Mouse (Mus musculus): Measurements from ENCODE around the gene Sox3. TPM values are rescaled to one million over a fixed set of nuclear protein-coding genes. Genes with fewer than 3 reads are reported as not detected.

The Sox3 gene
- total RNA-seq, 1 experiment = 2.1 TPM

DNA sequence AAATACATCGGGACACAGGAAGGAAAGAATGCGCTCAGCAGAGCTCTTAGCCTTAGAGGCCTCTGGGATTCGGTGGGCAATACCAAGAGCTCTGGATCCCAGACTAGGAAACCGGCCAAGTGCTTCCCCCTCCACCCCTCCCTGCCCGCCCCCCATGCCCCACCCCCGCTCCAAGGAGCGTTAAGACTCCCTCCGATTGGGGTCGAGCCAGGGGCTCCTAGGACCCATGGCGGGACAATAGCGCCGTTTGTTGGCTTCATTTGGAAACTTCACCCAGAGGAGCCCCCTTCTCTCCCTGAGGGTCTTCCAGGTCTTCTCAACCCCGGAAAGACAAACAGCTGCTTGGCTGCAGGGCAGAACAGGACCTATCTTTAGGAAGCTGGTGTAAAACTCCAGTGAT, 3.1 kb upstream of the Sox3 start:
- Histone ChIP-seq H3K9ac (ENCODE audit: insufficient read depth, low read depth, low read length, poor library complexity, severe bottlenecking) (no peak overlapping the region), H3K4me3 (ENCODE audit: insufficient read depth in 1 of 2, low read depth in 1 of 2, low read length in 2 of 2, poor library complexity in 1 of 2, severe bottlenecking in 1 of 2) (no peak overlapping the region), H3K9me3 (ENCODE audit: control insufficient read depth, insufficient read depth, low read depth, low read length) (no peaks in the 10 kb centered on the region), H3K27ac (ENCODE audit: insufficient read depth, low read depth, low read length, poor library complexity, severe bottlenecking) (no peak overlapping the region), H3K4me1 (ENCODE audit: control insufficient read depth in 2 of 2, insufficient read depth in 2 of 2, low read length in 2 of 2, poor library complexity in 1 of 2) (peaks cover 0 to 3% of the 10 kb centered on the region in 2 experiments; a peak in 1 of 4 replicates), H3K36me3 (ENCODE audit: control insufficient read depth, insufficient read depth, low read length, poor library complexity, severe bottlenecking) (no peaks in the 10 kb centered on the region)
- in situ Hi-C loops (cut with MboI; ENCODE audit: low sequenced_read_pairs in 2 of 2, unreplicated experiment in 2 of 2) = loop anchor here in 1 of 2 experiments (10.0 kb wide), 1 partner anchor 391 kb away; no protein-coding TSS in a partner anchor
- TF ChIP-seq ZNF384 (IDR thresholded peaks at IDR 0.05; ENCODE audit: low read depth, low read length) = no peak
- no peak for TF ChIP-seq CHD2 (IDR thresholded peaks at IDR 0.05; ENCODE audit: low read depth, low read length)
- no peak for TF ChIP-seq ZC3H11A (IDR thresholded peaks at IDR 0.05; ENCODE audit: borderline replicate concordance, low read depth, low read length)
- TF ChIP-seq HCFC1 (IDR thresholded peaks at IDR 0.05; ENCODE audit: borderline replicate concordance, insufficient read depth, low read length) = no peak
- no peak for TF ChIP-seq MAFK (IDR thresholded peaks at IDR 0.05; ENCODE audit: insufficient read depth, low read depth, low read length)
- DNase-seq (ENCODE audit: low read depth, low spot score) = no peak

DNA sequence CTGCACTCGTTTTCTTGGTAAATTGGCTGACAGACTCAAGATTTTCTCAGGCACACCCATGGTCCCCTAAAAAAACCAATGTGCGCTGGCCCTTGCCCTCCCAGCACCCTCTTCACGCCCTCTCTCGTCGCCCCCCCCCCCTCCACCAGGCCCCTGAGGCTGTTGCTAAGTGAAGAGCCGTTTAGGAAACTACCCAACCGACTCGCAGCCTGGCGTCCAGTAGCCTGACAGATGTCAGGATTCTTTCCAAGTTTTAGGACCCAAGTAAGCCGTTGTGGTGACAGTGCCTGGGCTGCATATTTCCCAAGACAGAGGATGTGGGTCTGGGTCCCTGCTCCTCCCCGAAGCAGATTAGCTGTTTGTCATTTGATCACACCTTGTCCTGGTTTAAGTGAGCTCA, 2.2 kb upstream of the Sox3 start:
- H3K4me1 ChIP-seq (ENCODE audit: control insufficient read depth in 2 of 2, insufficient read depth in 2 of 2, low read length in 2 of 2, poor library complexity in 1 of 2) = peaks cover 0 to 3% of the 10 kb centered on the region in 2 experiments; a peak in 1 of 4 replicates
- no peak overlapping the region for H3K4me3 ChIP-seq (ENCODE audit: insufficient read depth in 1 of 2, low read depth in 1 of 2, low read length in 2 of 2, poor library complexity in 1 of 2, severe bottlenecking in 1 of 2)
- no peak for DNase-seq (ENCODE audit: low read depth, low spot score)
- H3K27ac ChIP-seq (ENCODE audit: insufficient read depth, low read depth, low read length, poor library complexity, severe bottlenecking) = no peak overlapping the region
- no peaks in the 10 kb centered on the region for H3K36me3 ChIP-seq (ENCODE audit: control insufficient read depth, insufficient read depth, low read length, poor library complexity, severe bottlenecking)
- H3K9me3 ChIP-seq (ENCODE audit: control insufficient read depth, insufficient read depth, low read depth, low read length) = no peaks in the 10 kb centered on the region
- in situ Hi-C loops (cut with MboI; ENCODE audit: low sequenced_read_pairs in 2 of 2, unreplicated experiment in 2 of 2) = loop anchor here in 1 of 2 experiments (10.0 kb wide), 1 partner anchor 391 kb away; no protein-coding TSS in a partner anchor
- TF ChIP-seq MAFK (IDR thresholded peaks at IDR 0.05; ENCODE audit: insufficient read depth, low read depth, low read length) = no peak
- no peak for TF ChIP-seq HCFC1 (IDR thresholded peaks at IDR 0.05; ENCODE audit: borderline replicate concordance, insufficient read depth, low read length)
- TF ChIP-seq CHD2 (IDR thresholded peaks at IDR 0.05; ENCODE audit: low read depth, low read length) = no peak
- TF ChIP-seq ZNF384 (IDR thresholded peaks at IDR 0.05; ENCODE audit: low read depth, low read length) = no peak
- no peak for TF ChIP-seq ZC3H11A (IDR thresholded peaks at IDR 0.05; ENCODE audit: borderline replicate concordance, low read depth, low read length)
- no peak overlapping the region for H3K9ac ChIP-seq (ENCODE audit: insufficient read depth, low read depth, low read length, poor library complexity, severe bottlenecking)

DNA sequence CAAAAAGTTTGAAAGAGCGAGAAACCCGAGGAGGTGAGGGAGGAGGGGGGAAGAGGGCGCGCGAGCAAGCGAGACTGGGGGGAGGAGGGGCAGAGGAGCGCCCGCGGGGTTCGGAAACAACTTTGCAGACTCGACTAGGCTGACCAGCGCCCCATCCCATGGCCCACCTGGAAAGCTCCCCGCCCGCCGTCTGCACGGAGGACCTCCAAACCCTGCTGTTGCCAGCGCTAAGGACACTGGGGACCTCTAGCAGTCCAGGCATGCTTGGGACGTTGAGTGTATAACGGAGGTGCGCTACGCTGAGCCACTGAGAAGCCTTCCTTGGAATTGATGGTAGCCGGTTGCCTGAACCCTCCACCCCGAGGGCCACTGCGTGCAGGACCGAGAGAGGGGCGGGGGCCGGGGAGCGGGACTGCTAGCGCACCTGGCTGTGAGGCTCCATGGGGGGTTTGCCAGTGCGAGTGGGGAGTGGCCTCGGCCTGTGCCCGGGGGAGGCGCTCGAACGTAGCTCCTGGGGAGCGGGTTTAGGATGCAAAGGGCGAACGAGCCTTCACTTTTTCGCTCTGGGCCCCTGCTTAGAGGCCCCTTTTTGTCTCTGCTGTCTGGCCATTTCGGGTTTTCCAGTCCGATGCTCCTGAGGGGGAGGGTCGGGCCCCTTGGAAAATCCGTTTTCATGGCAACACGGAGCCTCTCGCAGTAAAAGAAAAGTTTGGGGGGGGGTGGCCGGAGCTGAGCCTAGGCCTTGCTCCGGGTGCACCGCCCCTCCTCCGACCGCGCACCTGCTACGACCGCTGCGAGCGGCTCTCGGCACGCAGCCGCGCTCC, 702 bp upstream of the Sox3 start:
- Histone ChIP-seq H3K9ac (ENCODE audit: insufficient read depth, low read depth, low read length, poor library complexity, severe bottlenecking) (no peak overlapping the region), H3K9me3 (ENCODE audit: control insufficient read depth, insufficient read depth, low read depth, low read length) (no peaks in the 10 kb centered on the region), H3K27ac (ENCODE audit: insufficient read depth, low read depth, low read length, poor library complexity, severe bottlenecking) (no peak overlapping the region), H3K4me1 (ENCODE audit: control insufficient read depth in 2 of 2, insufficient read depth in 2 of 2, low read length in 2 of 2, poor library complexity in 1 of 2) (peaks cover 0 to 3% of the 10 kb centered on the region in 2 experiments; a peak in 1 of 4 replicates), H3K36me3 (ENCODE audit: control insufficient read depth, insufficient read depth, low read length, poor library complexity, severe bottlenecking) (no peaks in the 10 kb centered on the region), H3K4me3 (ENCODE audit: insufficient read depth in 1 of 2, low read depth in 1 of 2, low read length in 2 of 2, poor library complexity in 1 of 2, severe bottlenecking in 1 of 2) (peak overlapping the region; percentile 70 to 74)
- DNase-seq (ENCODE audit: low read depth, low spot score) = no peak
- in situ Hi-C loops (cut with MboI; ENCODE audit: low sequenced_read_pairs in 2 of 2, unreplicated experiment in 2 of 2) = loop anchor here in 1 of 2 experiments (10.0 kb wide), 1 partner anchor 389 kb away; no protein-coding TSS in a partner anchor
- TF ChIP-seq HCFC1 (IDR thresholded peaks at IDR 0.05; ENCODE audit: borderline replicate concordance, insufficient read depth, low read length) = no peak
- TF ChIP-seq MAFK (IDR thresholded peaks at IDR 0.05; ENCODE audit: insufficient read depth, low read depth, low read length) = no peak
- TF ChIP-seq ZNF384 (IDR thresholded peaks at IDR 0.05; ENCODE audit: low read depth, low read length) = no peak
- TF ChIP-seq ZC3H11A (IDR thresholded peaks at IDR 0.05; ENCODE audit: borderline replicate concordance, low read depth, low read length) = no peak
- no peak for TF ChIP-seq CHD2 (IDR thresholded peaks at IDR 0.05; ENCODE audit: low read depth, low read length)

DNA sequence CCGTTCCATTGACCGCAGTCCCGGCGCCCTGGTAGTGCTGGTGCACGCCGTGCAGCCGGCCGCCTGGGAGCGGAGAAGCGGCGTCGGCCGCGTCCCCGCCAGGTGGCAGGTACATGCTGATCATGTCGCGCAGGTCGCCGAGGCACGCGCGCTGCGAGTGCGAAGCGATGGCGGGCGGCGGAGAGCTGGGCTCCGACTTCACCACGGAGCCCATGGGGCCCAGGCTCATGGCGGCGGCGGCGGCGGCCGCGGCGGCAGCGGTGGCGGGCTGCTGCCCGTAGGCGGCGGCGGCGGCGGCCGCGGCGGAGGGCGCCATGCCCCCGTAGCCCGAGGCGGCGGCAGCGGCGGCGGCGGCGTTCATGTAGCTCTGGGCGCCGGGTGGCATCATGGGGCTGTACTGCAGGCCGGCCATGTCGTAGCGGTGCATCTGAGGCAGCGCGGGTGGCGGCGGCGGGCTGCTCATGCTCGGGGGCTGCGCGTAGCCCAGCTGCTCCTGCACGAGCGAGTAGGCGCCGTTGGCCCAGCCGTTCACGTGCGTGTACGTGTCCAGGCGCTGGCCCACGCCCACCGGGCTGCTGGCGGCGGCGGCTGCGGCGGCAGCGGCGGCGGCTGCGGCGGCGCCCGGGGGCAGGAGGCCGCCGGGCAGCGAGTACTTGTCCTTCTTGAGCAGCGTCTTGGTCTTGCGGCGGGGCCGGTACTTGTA, 981 bp downstream of the Sox3 start:
- no peak for DNase-seq (ENCODE audit: low read depth, low spot score)
- H3K4me3 ChIP-seq (ENCODE audit: insufficient read depth in 1 of 2, low read depth in 1 of 2, low read length in 2 of 2, poor library complexity in 1 of 2, severe bottlenecking in 1 of 2) = peak overlapping the region; percentile 70 to 74; a peak in 3 of 4 replicates
- TF ChIP-seq ZC3H11A (IDR thresholded peaks at IDR 0.05; ENCODE audit: borderline replicate concordance, low read depth, low read length) = no peak
- no peak for TF ChIP-seq CHD2 (IDR thresholded peaks at IDR 0.05; ENCODE audit: low read depth, low read length)
- TF ChIP-seq MAFK (IDR thresholded peaks at IDR 0.05; ENCODE audit: insufficient read depth, low read depth, low read length) = no peak
- TF ChIP-seq HCFC1 (IDR thresholded peaks at IDR 0.05; ENCODE audit: borderline replicate concordance, insufficient read depth, low read length) = no peak
- TF ChIP-seq ZNF384 (IDR thresholded peaks at IDR 0.05; ENCODE audit: low read depth, low read length) = no peak
- no peaks in the 10 kb centered on the region for H3K9me3 ChIP-seq (ENCODE audit: control insufficient read depth, insufficient read depth, low read depth, low read length)
- peak overlapping the region; percentile 35; the same call in 1 of the 2 replicates for H3K9ac ChIP-seq (ENCODE audit: insufficient read depth, low read depth, low read length, poor library complexity, severe bottlenecking)
- peaks cover 0 to 3% of the 10 kb centered on the region in 2 experiments; a peak in 1 of 4 replicates for H3K4me1 ChIP-seq (ENCODE audit: control insufficient read depth in 2 of 2, insufficient read depth in 2 of 2, low read length in 2 of 2, poor library complexity in 1 of 2)
- in situ Hi-C loops (cut with MboI; ENCODE audit: low sequenced_read_pairs in 2 of 2, unreplicated experiment in 2 of 2) = loop anchor here in 1 of 2 experiments (10.0 kb wide), 1 partner anchor 387 kb away; no protein-coding TSS in a partner anchor
- no peak overlapping the region for H3K27ac ChIP-seq (ENCODE audit: insufficient read depth, low read depth, low read length, poor library complexity, severe bottlenecking)
- H3K36me3 ChIP-seq (ENCODE audit: control insufficient read depth, insufficient read depth, low read length, poor library complexity, severe bottlenecking) = no peaks in the 10 kb centered on the region

Data from ES-E14 (cell line).